Mouse (Mus musculus): ENCODE results near the gene Mettl1.

Mettl1 gene

DNA sequence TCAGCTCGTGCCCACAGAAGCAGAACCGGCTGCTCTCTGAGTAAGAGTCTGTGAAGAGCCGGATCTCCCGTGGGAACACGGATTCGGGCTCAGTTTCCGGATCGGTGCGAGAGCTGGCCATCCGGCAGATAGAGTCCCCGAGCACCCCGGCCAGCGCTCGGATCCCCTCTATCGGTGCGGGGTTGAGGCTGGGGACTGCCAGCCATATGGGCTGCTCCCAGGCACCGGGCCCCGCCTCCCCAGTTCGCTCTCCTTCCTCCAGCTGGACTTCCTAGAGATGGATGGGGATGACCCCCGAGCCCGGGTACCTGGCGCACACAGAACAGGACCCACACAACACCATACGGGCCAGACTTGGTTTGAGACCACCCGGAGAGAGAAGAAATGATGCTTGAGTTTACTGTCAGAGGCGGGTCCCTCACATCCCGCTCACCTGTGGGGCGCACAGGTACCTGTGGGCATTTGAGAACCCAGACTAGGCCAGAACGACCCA lies at the start of gene Mettl1, which contains the start of gene Eef1akmt3:
Mettl1 (plus strand) TSS at position 141 of the 493 bp plus-strand sequence.
Eef1akmt3 (minus strand) TSS at position 240 of the 493 bp plus-strand sequence.
- DNase-seq (ENCODE audit: low read depth): peak; percentile 64

GRCm38 (mm10) chr10:126991676-126992075 lies 49.5 kb upstream of the Mettl1 start:
- DNase-seq (ENCODE audit: low read depth): no peak

GRCm38 (mm10) chr10:126993621-126994020 lies 47.6 kb upstream of the Mettl1 start:
- DNase-seq (ENCODE audit: low read depth): no peak

DNA sequence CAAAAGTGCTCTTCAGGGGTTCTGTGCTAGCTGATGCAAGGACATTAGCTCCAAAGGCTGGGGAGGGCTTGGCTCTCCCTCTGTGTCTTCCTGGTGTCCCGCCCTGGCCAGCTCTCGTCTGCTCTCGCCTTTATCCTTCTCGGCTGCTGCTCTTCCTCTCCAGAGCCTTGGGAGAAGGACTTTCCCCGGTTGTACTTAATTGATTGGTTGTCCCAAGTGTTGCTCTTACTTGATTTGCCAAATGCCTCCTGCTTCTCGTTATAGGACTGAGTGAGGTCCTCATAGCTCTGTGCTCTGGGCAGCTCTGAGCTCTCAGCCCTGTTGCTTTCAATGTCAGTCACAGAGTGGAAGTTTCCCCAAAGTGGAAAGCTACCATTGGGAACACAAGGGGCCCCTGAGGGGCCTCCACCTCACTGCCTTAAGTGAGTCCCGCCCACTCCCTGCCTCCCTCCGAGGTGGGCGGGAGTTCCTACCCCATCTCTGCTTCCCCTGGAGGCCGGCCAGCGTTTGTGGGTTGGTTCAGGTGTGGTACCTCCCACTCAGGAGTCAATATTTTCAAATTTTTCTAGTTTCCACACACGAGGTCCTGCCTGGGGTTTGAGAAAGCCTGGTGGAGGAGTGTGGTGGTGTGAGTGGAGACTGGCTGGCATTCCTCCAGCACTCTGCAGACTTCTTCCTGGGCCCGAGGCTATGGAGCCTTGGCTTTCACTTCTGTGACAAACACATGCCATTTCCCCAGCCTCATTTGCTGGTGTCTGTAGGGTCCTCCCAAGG lies 43.7 kb upstream of the Mettl1 start:
- DNase-seq (ENCODE audit: low read depth): peak; percentile 53

DNA sequence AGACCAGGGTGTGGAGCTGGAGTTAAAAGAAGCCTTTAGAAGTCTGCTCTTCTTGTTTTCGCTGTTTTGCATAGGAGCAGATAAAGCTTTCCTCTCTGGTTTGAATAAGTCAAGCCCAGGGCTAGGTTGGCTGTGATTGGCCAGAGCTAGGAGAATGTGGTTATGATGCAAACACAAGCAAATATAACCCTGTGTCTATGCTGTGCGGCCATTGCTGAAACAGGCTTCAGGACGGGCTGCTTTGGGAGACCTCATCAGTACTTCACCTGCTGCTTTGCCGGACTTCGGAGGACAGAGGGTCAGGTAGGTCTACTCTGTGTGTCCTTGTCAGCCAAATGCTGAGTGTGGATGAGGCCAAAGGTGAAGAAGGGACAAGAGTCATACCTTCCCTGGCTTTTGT lies 40.7 kb upstream of the Mettl1 start, which contains the start of gene Avil:
Avil (plus strand) TSS at position 181 of the 400 bp plus-strand sequence.
- no peak for DNase-seq (ENCODE audit: low read depth)

DNA sequence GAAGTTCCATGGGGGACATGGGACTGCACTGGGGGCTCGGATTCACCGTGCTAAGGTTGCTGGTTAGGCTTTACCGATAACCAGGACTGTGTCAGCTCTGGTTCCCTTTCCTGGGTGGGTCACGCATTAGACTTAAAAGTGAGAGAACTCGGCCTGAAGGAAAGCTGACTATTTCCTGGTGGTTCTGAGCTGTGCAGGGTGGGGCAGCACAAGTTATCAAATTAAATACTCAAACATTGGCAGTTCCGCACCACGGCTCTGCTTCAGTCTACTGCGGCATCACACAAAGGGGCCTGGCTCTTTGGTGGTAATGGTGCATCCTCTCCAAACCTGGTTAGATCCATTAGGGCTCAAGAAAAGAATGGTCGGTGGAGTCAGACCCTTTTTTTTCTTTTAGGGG lies 39.9 kb upstream of the Mettl1 start:
- no peak for DNase-seq (ENCODE audit: low read depth)

DNA sequence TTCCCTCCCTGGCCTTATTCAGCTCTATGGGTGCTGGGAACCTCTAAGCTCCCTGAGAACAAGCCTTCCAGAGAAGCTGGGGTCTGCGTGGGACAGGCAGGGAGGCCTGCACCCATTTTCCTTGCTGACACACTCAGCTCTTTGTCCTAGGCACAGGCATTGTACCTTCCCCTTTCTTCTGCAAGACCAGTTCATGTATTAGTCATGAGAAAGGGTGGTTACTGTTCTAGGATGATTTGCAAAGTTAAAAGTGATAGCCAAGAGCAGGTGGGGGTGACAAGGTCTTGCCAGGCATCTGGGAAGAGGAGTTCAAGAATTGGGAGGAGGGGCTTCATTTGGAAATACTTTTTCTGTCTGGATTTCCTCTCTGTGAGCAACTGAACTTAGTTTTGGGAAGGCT lies 39.2 kb upstream of the Mettl1 start:
- DNase-seq (ENCODE audit: low read depth): no peak

GRCm38 (mm10) chr10:127002765-127003164 lies 38.4 kb upstream of the Mettl1 start:
- DNase-seq (ENCODE audit: low read depth): no peak

GRCm38 (mm10) chr10:127003334-127003733 lies 37.9 kb upstream of the Mettl1 start:
- DNase-seq (ENCODE audit: low read depth): no peak

GRCm38 (mm10) chr10:127003806-127004205 lies 37.4 kb upstream of the Mettl1 start:
- peak; percentile 53 for DNase-seq (ENCODE audit: low read depth)

GRCm38 (mm10) chr10:127016488-127016887 lies 24.7 kb upstream of the Mettl1 start:
- peak; percentile 57 for DNase-seq (ENCODE audit: low read depth)

GRCm38 (mm10) chr10:127017071-127017470 lies 24.1 kb upstream of the Mettl1 start:
- DNase-seq (ENCODE audit: low read depth): no peak

GRCm38 (mm10) chr10:127018422-127018821 lies 22.8 kb upstream of the Mettl1 start:
- no peak for DNase-seq (ENCODE audit: low read depth)

DNA sequence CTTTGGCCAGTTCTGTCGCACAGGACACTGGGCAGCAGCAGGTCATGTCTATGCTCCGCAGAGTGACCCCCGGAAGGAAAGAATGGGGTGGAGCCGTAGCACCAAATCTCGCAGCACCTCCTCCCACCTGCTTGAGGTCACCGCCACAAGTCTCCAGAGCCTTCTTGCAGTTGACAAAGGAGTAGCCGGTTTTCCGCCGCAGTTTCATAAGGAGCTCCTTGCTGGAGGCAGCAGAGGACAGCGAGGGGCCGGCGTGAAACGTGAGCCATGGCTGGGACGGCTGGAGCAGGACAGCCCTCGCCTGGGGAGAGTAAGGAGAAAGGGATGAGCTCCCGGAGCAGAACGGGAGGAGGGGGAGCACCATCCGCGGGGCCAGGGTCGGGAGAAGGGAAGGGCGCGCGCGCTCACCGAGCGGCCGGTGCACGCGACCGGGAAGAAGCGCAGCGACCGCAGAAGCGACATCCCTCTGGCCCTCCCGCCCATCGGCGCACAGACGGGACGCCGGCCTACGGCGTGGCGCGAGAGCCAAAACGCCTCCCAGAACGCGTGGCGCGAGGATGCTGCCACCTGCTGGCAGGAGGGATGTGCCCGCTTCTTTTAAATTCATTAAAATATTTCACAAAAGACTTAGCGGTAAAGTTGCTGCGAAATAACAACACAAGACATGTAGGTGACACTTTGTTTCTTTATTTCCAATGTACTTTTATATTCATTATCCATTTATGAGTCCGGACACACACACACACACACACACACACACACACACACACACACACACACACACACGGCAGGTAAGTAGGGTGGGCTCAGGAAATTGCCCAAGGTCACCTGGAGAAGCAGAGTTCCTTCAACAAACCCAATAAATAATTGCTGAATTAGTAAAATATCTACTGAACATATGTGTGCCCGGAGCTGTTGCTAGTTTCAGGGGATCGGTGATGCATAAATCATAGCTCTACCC lies 10.6 kb upstream of the Mettl1 start, which contains the start of gene Tsfm:
Tsfm (minus strand) TSS at position 505 of the 961 bp plus-strand sequence.
- peak; percentile 97 for DNase-seq (ENCODE audit: low read depth)

DNA sequence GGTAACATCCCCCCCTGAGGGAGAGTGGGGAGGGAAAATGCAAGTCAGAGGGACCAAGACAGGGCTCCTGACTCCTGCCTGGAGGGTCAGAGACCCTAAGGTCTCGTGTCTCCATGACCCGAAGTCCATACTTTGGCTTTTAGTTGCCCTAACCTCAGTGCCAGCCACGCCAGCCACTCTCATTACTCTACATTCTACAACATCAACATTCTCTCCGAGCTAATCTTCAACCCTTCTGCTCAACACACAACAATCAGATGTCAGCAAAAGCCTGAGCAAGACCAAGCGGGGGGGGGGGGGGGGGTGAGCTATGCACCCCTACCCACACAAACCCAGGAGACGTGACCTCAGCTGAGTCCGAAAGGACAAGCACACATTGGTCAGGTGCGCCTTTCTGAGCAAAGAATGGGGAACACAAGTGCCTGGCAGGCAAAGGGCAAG lies 7.9 kb upstream of the Mettl1 start:
- DNase-seq (ENCODE audit: low read depth): no peak

DNA sequence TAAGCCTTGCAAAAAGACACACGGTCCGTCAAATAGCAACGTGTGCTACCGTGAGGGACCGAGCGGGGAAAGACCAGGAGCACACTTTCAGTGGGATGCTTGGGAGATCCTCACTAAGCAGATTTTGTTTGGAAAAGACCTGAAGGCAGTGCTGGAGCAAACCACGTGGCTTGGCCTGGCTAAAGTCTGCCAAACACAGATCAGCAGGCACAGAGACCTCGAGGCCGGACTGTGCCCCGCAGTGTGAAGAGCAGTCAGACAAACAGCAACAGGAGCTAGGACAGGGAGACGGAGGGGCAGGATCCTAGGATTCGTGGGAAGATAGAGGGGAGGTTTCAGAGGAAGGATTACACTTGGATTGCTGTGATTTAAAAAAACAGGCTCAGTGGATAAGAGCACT lies 4.9 kb upstream of the Mettl1 start:
- no peak for DNase-seq (ENCODE audit: low read depth)

DNA sequence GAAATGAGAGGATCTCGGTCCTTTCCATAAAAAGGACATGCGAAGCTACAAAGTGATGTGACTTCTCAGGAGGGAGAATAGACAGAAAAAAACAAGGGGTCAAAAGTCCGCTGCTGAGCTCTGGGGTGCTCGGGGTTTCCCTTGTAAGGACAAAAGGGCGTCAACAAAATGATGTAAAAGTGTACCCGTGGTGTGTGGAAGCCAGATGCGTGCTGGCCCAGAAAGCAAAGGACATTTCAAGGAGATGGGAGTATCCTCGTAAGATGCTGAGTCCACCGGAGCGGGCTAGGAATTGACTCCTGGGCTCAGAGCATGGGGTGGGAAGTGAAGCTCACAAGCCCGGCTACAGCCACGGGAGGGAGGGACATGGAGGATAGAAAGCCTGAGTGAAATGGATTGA lies 3.6 kb upstream of the Mettl1 start:
- DNase-seq (ENCODE audit: low read depth): no peak

DNA sequence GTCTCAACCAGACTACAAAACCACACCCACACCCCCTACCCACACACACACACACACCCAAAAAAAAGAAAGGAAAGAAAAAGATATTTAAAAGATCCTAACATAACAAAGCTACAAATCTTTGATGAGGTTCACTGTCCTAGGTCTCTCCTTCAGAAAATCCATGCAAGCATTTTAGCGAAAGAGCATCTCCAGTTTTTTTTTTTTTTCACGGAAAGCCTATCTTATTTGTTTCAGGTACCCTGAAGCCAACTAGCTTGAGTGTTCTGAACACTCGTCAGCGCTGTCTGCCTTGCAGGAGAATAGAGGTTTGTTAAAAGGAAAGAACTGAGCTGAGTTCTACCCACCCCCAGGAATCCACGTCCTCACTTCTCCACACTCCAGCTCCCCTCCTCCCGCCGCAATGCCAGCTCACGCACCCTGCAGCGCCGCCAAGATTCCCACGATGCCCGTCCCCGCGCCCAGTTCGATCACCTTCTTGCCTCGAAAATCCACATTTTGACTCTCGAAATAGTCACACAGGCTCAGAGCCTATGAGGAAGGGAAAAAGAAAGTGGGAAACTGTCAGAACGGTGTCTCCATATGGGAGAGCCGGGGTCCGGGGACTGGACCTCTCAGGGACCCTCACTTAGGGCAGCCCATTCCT lies 522 bp upstream of the Mettl1 start:
- DNase-seq (ENCODE audit: low read depth): peak; percentile 60

DNA sequence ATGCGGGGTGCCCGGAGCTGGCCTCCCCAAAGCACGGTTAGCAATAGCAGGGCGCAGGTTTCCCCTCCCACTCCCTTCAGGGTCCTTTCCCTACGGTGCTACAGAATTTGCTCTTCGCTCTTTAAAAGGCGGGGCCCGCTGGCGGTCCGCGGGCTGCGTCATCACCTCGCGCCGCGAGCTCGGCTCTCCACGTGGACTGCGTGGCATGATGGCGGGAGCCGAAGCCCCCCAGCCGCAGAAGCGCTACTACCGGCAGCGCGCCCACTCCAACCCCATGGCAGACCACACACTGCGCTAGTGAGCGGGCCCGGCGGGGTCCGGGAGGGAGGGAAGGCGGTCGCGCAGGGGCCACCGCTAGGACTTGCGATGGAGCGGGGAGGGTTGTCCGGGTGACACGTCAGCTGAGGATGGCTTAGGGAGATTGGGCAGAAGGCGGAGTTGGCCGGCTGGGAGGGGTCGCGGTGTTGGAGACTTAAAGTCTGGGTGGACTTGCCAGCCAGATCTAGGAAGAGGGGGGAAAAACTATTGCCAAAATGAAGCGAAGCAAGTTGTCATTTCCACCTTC lies 642 bp downstream of the Mettl1 start:
- peak; percentile 96 for DNase-seq (ENCODE audit: low read depth)

DNA sequence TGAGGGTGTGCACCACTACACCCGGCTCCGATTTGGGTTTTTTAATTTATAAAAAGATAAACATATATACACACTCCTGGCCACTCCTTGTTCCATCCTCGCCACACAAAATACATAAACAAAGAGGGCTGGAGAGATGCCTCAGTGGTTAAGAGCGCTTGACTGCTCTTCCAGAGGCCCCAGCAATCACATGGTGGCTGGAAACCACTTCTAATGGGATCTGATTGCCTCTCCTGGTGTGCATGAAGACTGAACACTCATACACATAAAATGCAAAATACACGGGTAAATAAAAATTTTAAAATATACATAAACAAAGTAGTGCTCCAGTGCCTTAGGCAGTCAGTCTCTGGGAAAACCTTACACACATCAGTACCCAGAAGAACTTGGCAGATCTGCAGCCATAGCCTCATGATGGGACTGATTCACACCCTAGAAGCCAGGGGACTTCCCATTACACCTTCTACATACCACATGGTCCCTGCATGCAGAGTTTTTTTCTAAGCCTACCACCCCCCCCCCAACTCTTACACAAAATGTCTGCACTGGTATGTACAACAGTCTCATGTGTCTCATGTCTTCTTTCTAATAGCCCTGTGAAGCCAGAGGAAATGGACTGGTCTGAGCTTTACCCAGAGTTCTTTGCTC lies 1.4 kb downstream of the Mettl1 start:
- DNase-seq (ENCODE audit: low read depth): peak; percentile 71

DNA sequence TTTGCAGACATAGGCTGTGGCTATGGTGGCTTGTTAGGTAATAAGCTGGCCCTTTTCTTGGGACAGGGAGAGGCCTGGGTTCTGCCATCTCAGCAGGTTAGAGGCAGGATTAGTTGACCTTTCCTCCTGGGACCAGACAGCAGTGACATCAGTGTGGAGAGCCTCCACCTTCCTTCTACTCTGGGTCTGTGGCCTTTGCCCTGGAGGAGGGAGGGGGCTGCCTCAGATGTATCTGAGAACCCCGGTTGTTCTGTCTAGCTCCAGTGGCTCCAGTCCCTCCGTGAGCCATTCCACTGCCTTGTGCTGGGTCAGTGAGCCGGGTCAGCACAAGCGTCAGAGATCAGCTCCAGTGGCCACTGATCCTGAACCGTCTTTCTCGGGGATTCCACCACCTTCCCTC lies 2.0 kb downstream of the Mettl1 start:
- DNase-seq (ENCODE audit: low read depth): no peak

All from NIH3T3 (cell line).